Mouse (Mus musculus) hindbrain, embryonic 13.5 days (tissue): Measurements from ENCODE around the gene Fam129b. TPM values are rescaled to one million over a fixed set of nuclear protein-coding genes. Genes with fewer than 3 reads are reported as not detected.

Experiments used
- ATAC-seq: fragments of 200-750 bp; cut with Nextera tagmentation; 2 replicates; pipeline ENCODE4 v1.8.0; 2017; ENCODE audit warnings: moderate TSS enrichment; ENCODE audit not compliant: low FRiP score
- H3K27ac ChIP-seq: fragments of 300-500 bp; sonication (generic); 2 replicates; pipeline ENCODE4 v1.5.1; 2015; ENCODE audit warnings: inconsistent platforms, mild to moderate bottlenecking, moderate library complexity
- H3K27me3 ChIP-seq: fragments of 300-500 bp; sonication (generic); 2 replicates; pipeline ENCODE4 v1.6.1; 2015; ENCODE audit warnings: mild to moderate bottlenecking, inconsistent platforms
- H3K36me3 ChIP-seq: fragments of 300-500 bp; sonication (generic); 2 replicates; pipeline ENCODE4 v1.6.1; 2015; ENCODE audit warnings: mild to moderate bottlenecking, inconsistent platforms
- H3K4me1 ChIP-seq: fragments of 300-500 bp; sonication (generic); replicated peaks from 2 replicates; pipeline ENCODE4 v1.6.1; 2015; ENCODE audit warnings: inconsistent platforms
- H3K4me2 ChIP-seq: fragments of 300-500 bp; sonication (generic); 2 replicates; pipeline ENCODE4 v1.6.1; 2015; ENCODE audit warnings: inconsistent platforms, mild to moderate bottlenecking, moderate library complexity
- H3K4me3 ChIP-seq: fragments of 300-500 bp; sonication (generic); 2 replicates; pipeline ENCODE4 v1.5.1; 2015; ENCODE audit warnings: mild to moderate bottlenecking, inconsistent platforms
- H3K9ac ChIP-seq: fragments of 300-500 bp; sonication (generic); 2 replicates; pipeline ENCODE4 v1.6.1; 2015; ENCODE audit warnings: mild to moderate bottlenecking, inconsistent platforms
- H3K9me3 ChIP-seq: fragments of 300-500 bp; sonication (generic); 2 replicates; pipeline ENCODE4 v1.6.1; 2016; ENCODE audit warnings: inconsistent platforms
- whole genome bisulfite sequencing: fragments of 180-500 bp; shearing (Covaris S2); methylation state at CpG from one replicate; pipeline ENCODE4 v1.1.7; 2015; 5-methylcytosine and 5-hydroxymethylcytosine counted together
- polyA plus RNA-seq: library from polyadenylated mRNA; unstranded; fragments of >200 nt; fragmentation: Nextera tagmentation; extraction: Ambion mirVana; gene quantifications from 2 replicates; pipeline ENCODE4 v1.2.1, GENCODE M21; 2015

The Fam129b gene
- polyA plus RNA-seq, 1 experiment from 2014 or later, result 31.6 TPM

- H3K27ac ChIP-seq, result no peak overlapping the region
- ATAC-seq, result no peak
- WGBS, result 79% methylated on average over 7 of the region's 7 CpGs
- H3K4me1 ChIP-seq, result peaks cover 8% of the 10 kb centered on the region; the same call in 1 of the 2 replicates
- peaks cover 79% of the 10 kb centered on the region for H3K36me3 ChIP-seq
- no peaks in the 10 kb centered on the region for H3K9me3 ChIP-seq
- no peak overlapping the region for H3K9ac ChIP-seq
- no peaks in the 10 kb centered on the region for H3K27me3 ChIP-seq
- H3K4me2 ChIP-seq, result no peak overlapping the region
- H3K4me3 ChIP-seq, result no peak overlapping the region
Observed at GRCm38 (mm10) chr2:32931730-32932129, 55.8 kb downstream of the Fam129b start.

- WGBS, result 94% methylated on average over 5 of the region's 5 CpGs
- Histone ChIP-seq H3K4me3 (no peak overlapping the region), H3K4me2 (no peak overlapping the region), H3K9ac (no peak overlapping the region), H3K27ac (no peak overlapping the region), H3K27me3 (no peaks in the 10 kb centered on the region), H3K4me1 (no peaks in the 10 kb centered on the region), H3K9me3 (no peaks in the 10 kb centered on the region), H3K36me3 (peaks cover 94% of the 10 kb centered on the region)
- ATAC-seq, result no peak
Observed at GRCm38 (mm10) chr2:32938741-32939140, 62.8 kb downstream of the Fam129b start.

GRCm38 (mm10) chr2:32939418-32939817 is 63.5 kb downstream of the Fam129b start:
- Histone ChIP-seq H3K36me3 (peaks cover 94% of the 10 kb centered on the region), H3K9me3 (no peaks in the 10 kb centered on the region), H3K27me3 (no peaks in the 10 kb centered on the region), H3K4me3 (no peak overlapping the region), H3K4me1 (no peaks in the 10 kb centered on the region), H3K27ac (no peak overlapping the region), H3K4me2 (no peak overlapping the region), H3K9ac (no peak overlapping the region)
- 75% methylated on average over 5 of the region's 5 CpGs for WGBS
- ATAC-seq, result no peak

GRCm38 (mm10) chr2:32940483-32940882 is 64.6 kb downstream of the Fam129b start:
- WGBS, result 94% methylated on average over 4 of the region's 4 CpGs
- no peaks in the 10 kb centered on the region for H3K4me1 ChIP-seq
- no peaks in the 10 kb centered on the region for H3K9me3 ChIP-seq
- no peak overlapping the region for H3K4me2 ChIP-seq
- H3K27ac ChIP-seq, result no peak overlapping the region
- no peak overlapping the region for H3K4me3 ChIP-seq
- no peak overlapping the region for H3K9ac ChIP-seq
- no peak for ATAC-seq
- H3K36me3 ChIP-seq, result peaks cover 94% of the 10 kb centered on the region
- H3K27me3 ChIP-seq, result no peaks in the 10 kb centered on the region

- Histone ChIP-seq H3K4me2 (no peak overlapping the region), H3K27ac (no peak overlapping the region), H3K4me3 (no peak overlapping the region), H3K27me3 (no peaks in the 10 kb centered on the region), H3K9ac (0 out of 2 replicates have a peak overlapping the region, but pooled peaks have one; percentile 24), H3K36me3 (peaks cover 94% of the 10 kb centered on the region), H3K9me3 (no peaks in the 10 kb centered on the region), H3K4me1 (no peaks in the 10 kb centered on the region)
- ATAC-seq, result no peak
- 91% methylated on average over 11 of the region's 11 CpGs for WGBS
Observed at GRCm38 (mm10) chr2:32947454-32947853, 71.5 kb downstream of the Fam129b start.

- Histone ChIP-seq H3K4me3 (no peak overlapping the region), H3K4me2 (no peak overlapping the region), H3K36me3 (peaks cover 91% of the 10 kb centered on the region), H3K27ac (no peak overlapping the region), H3K9ac (no peak overlapping the region), H3K4me1 (no peaks in the 10 kb centered on the region), H3K9me3 (peaks cover 3% of the 10 kb centered on the region; the same call in 1 of the 2 replicates), H3K27me3 (no peaks in the 10 kb centered on the region)
- ATAC-seq, result no peak
- WGBS, result 93% methylated on average over 2 of the region's 2 CpGs
Observed at GRCm38 (mm10) chr2:32954581-32954980, 78.7 kb downstream of the Fam129b start.

- whole genome bisulfite sequencing, result 69% methylated on average over 8 of the region's 8 CpGs
- no peak for ATAC-seq
- Histone ChIP-seq H3K4me1 (peaks cover 19% of the 10 kb centered on the region), H3K4me3 (no peak overlapping the region), H3K4me2 (no peak overlapping the region), H3K9me3 (peaks cover 3% of the 10 kb centered on the region; the same call in 1 of the 2 replicates), H3K9ac (no peak overlapping the region), H3K27ac (no peak overlapping the region), H3K36me3 (peaks cover 66% of the 10 kb centered on the region), H3K27me3 (no peaks in the 10 kb centered on the region)
Observed at GRCm38 (mm10) chr2:32957344-32957743, 81.4 kb downstream of the Fam129b start.

- peaks cover 61% of the 10 kb centered on the region for H3K36me3 ChIP-seq
- no peak overlapping the region for H3K27ac ChIP-seq
- H3K9me3 ChIP-seq, result no peaks in the 10 kb centered on the region
- ATAC-seq, result no peak
- 94% methylated on average over 4 of the region's 4 CpGs for WGBS
- H3K27me3 ChIP-seq, result no peaks in the 10 kb centered on the region
- peaks cover 40% of the 10 kb centered on the region for H3K4me1 ChIP-seq
- H3K4me3 ChIP-seq, result peak overlapping the region; percentile 79
- peak overlapping the region; percentile 97 for H3K4me2 ChIP-seq
- peak overlapping the region; percentile 91 for H3K9ac ChIP-seq
Observed at GRCm38 (mm10) chr2:32960273-32960672, 84.4 kb downstream of the Fam129b start.

GRCm38 (mm10) chr2:32961192-32961995 is 85.5 kb downstream of the Fam129b start, which contains the start of the genes Rpl12 and Lrsam1:
Gene Rpl12 (plus strand): TSS chr2:32961559.
Gene Lrsam1 (minus strand): TSS chr2:32961614.
- 3% methylated on average over 55 of the region's 55 CpGs for WGBS
- Histone ChIP-seq H3K27ac (peak within 1 kb of the TSS; percentile 82), H3K9me3 (no peaks in the 10 kb centered on the region), H3K36me3 (peaks cover 50% of the 10 kb centered on the region), H3K4me1 (peaks cover 49% of the 10 kb centered on the region), H3K4me3 (peak within 1 kb of the TSS; percentile 79), H3K27me3 (no peaks in the 10 kb centered on the region), H3K4me2 (peak within 1 kb of the TSS; percentile 97), H3K9ac (peak within 1 kb of the TSS; percentile 91)
- ATAC-seq, result peak; percentile 93

GRCm38 (mm10) chr2:32962062-32962874 is 86.4 kb downstream of the Fam129b start:
- Histone ChIP-seq H3K4me1 (peaks cover 52% of the 10 kb centered on the region), H3K27me3 (no peaks in the 10 kb centered on the region), H3K36me3 (peaks cover 41% of the 10 kb centered on the region), H3K4me3 (peak overlapping the region; percentile 79), H3K9me3 (no peaks in the 10 kb centered on the region), H3K9ac (peak overlapping the region; percentile 91), H3K27ac (peak overlapping the region; percentile 82), H3K4me2 (peak overlapping the region; percentile 97)
- 0 out of 2 replicates have a peak, but pooled peaks have one; percentile 0 for ATAC-seq
- WGBS, result under 1% methylated on average over 33 of the region's 33 CpGs

- H3K27ac ChIP-seq, result peak overlapping the region; percentile 82; the same call in 1 of the 2 replicates
- WGBS, result 12% methylated on average over 9 of the region's 9 CpGs
- H3K4me2 ChIP-seq, result peak overlapping the region; percentile 97
- peak overlapping the region; percentile 79 for H3K4me3 ChIP-seq
- ATAC-seq, result no peak
- peaks cover 58% of the 10 kb centered on the region for H3K4me1 ChIP-seq
- H3K36me3 ChIP-seq, result peaks cover 36% of the 10 kb centered on the region
- H3K9me3 ChIP-seq, result no peaks in the 10 kb centered on the region
- H3K9ac ChIP-seq, result peak overlapping the region; percentile 91
- no peaks in the 10 kb centered on the region for H3K27me3 ChIP-seq
Observed at GRCm38 (mm10) chr2:32962875-32963220, 86.9 kb downstream of the Fam129b start.

- no peak for ATAC-seq
- no peaks in the 10 kb centered on the region for H3K27me3 ChIP-seq
- H3K9me3 ChIP-seq, result no peaks in the 10 kb centered on the region
- H3K36me3 ChIP-seq, result peaks cover 30% of the 10 kb centered on the region
- peak overlapping the region; percentile 91; the same call in 1 of the 2 replicates for H3K9ac ChIP-seq
- no peak overlapping the region for H3K27ac ChIP-seq
- WGBS, result 75% methylated on average over 4 of the region's 4 CpGs
- H3K4me1 ChIP-seq, result peaks cover 64% of the 10 kb centered on the region
- peak overlapping the region; percentile 5; the same call in 1 of the 2 replicates for H3K4me3 ChIP-seq
- peak overlapping the region; percentile 97 for H3K4me2 ChIP-seq
Observed at GRCm38 (mm10) chr2:32963544-32963943, 87.6 kb downstream of the Fam129b start.
